Mouse (Mus musculus): Measurements from ENCODE around the gene Rad51. TPM values are rescaled to one million over a fixed set of nuclear protein-coding genes. Genes with fewer than 3 reads are reported as not detected.
A peak's percentile ranks its signal among the peaks of the same experiment; 100 is the strongest.

The Rad51 gene
- 2.1 and 2.6 TPM in 2 replicates for polyA plus RNA-seq (2012; rRNA removed)

DNA sequence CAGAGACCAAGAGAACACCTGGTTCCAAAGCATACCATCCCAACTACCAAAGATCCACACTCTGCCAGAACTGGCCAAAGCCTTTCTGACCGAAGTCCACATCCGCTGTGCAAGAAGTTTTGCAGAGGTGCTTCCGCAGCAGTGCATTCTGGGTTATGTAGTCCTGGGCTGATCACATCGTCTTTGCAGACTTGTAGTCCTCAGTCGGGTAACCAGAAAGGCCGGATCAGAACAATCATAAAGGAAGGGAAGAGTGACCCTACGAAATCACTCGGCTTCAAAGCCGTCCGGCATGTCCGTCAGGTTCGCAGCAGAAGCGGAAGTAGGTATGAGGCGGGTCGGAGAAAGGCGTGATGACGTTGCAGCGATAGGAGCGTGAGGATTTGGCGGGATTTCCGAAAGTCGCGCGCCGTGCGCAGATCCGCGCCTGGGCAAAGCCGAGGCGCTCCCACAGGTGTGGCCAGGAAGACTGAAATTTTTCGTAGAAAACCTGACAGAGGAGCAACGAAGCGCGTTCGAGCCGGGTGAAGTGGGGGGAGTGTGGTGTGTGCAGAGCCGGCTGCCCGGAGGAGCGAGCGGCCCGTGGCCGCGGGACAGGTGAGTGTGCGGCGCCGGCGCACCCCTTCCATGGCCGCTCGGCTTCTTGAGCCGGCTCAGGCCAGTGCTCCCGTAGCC, at the start of gene Rad51:
Rad51 (plus strand) TSS at position 356 of the 675 bp plus-strand sequence.
- peak; percentile 81 for DNase-seq (ENCODE audit: low read depth)

DNA sequence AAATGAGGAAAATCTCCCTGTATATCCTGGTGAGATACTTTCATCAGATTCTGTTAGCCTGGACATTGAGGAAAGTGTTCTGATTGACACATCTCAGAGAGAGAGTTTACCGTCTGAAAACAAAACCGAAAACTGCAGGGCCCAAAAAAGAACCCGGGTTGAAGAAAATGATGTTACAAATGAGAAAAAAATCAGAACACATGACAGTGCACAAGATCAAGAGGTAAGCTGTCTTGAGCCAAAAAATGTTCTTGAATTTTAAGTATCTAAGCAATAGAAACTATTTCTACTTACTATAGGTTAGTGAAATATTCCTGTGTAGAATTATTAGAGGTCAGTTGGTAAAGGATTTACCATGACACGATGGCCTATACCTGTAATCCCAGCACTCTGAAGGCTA, 40.2 kb upstream of the Rad51 start:
- DNase-seq (ENCODE audit: low read depth), result no peak

DNA sequence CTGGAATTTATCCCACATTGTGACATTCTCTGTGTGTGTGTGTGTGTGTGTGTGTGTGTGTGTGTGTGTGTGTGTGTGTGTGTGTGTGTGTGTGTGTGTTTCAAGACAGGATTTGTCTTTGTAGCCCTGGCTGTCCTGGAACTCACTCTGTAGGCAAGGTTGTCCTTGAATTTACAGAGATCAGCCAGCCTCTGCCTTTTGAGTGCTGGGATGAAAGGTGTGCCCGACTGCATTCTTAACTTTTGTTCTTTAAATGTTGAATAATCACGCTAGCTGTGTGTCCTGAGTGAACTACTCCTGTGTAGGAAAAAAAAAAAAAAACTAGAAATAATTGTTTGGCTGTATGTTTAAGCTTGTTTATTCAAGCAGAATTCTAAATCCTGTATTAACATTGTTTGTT, 26.4 kb upstream of the Rad51 start:
- DNase-seq (ENCODE audit: low read depth), result no peak

DNA sequence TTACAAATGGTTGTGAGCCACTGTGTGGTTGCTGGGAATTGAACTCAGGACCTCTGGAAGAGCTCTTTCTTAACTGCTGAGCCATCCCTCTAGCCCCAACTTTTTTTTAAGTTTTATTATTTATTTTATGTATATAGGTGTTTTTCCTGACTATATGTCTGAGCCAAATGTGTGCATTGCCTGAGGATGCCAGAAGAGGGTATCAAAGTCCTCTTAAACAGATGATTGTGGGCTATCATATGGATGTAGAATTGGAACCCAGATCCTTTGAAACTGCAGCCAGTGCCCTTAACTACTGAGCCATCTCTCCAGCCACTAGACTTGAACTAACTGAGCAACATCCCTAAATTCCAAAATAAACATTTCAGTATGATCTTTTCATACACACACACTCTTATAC, 11.0 kb upstream of the Rad51 start:
- no peak for DNase-seq (ENCODE audit: low read depth)

DNA sequence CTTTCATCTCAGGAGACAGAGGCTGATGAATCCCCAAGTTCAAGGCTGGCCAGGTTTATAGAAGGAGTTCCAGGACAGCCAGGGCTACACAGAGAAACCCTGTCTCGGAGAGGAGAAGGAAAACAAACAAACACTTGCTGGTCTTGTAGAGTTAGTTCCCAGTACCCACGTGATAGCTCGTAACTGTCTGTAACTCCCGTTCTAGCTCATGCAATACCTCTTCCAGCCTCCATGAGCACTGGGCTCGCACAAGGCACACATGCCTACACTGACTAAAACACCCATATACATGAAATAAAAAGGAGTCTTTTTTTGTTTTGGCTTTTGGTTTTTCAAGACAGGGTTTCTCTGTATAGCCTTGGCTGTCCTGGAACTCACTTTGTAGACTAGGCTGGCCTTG, 6.0 kb upstream of the Rad51 start:
- no peak for DNase-seq (ENCODE audit: low read depth)

DNA sequence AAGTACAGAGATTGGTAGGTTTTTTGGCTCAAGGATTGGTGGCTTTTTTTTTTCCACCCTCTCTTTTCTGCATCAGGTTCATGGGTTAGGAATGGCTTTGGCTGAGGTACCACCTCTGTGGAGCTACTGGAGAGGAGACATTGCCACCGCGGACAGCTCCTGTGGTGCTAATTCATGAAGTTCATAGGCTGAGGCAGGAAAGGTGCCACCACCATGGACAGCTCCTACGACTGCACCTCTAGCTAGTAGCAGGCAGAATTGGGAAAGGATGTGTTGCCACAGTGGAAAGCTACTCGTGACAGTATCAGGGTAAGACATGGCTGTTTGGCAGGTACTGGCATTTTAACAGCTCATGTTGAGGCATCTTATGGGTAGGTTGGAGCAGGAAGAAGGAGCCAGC, 4.0 kb upstream of the Rad51 start:
- DNase-seq (ENCODE audit: low read depth), result no peak

DNA sequence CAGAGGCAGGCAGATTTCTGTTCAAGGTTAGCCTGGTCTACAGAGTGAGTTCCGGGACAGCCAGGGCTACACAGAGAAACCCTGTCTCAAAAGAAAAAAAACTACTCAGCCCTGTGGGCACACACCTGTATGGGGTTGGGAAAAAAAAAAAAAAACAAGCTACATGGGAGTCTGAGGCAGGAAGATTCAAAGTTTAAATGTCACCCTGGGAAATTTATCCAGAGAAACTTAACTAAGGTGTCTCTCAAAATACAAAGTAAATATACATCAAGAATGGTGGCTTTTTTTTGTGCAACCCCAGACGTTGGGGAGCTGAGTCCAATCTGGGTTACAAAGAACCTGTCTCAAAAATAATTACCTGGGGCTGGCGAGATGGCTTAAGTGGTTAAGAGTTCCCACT, 1.5 kb upstream of the Rad51 start:
- DNase-seq (ENCODE audit: low read depth), result no peak

DNA sequence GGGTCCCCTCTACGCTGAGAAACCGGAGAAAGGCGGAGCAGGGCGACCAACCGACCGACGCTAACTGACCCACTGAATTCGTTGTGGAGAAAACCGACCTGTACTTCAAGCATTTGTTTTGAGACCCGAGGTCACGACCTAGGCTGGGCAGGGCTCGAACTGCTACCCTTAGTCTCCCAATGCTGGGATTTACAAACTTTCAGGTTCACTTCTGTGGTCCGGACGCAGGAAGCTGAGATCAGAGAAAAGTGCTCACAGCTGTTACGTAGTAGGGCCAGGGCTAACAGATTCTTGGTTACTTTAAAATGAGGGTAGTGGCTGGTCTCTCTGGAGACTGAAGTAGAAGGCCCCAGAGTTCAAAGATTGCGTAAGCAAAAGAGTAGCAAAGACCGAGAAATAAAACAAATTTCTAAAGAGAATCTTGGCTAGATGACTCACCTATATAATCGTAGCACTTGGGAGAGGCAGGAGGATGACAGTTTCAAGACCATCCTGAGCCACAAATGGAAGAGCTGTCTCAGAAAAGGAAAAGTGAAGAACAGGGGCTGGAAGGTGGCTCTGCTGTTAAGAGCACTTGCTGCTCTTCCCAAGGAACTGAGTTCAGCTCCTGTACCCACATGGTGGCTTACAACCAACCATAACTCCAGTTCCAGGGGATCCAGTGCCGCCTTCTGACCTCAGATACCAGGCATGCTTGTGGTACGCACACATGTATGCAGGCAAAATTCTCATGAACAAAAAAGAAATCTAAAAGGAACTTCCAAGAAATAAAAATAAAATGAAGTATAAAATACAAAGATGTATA, 730 bp downstream of the Rad51 start:
- no peak for DNase-seq (ENCODE audit: low read depth)

DNA sequence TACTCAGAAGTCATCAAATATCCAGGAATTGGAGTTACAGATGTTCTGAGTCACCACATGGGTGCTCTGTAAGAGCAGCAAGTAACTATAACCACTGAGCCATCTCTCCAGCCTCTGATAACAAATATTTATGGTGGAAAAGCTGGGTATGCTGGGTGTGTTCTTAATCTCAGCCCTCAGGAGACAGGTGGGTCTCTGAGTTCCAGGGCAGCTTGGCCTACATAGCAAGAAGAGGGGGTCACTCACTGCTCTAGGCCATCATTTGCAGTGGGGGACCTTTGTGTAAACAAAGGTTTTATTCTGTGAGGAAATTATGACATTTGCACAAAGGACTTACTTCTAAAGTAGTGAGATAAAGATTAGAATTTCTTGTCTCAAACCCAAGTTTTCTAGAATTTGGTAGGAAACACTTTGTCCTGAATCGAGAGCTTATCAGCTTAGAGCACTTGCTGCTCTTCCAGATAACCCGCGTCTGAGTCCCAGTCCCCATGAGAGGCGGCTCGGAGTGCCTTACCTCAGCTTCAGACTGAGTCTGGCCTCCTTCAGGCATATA, 23.8 kb downstream of the Rad51 start:
- no peak for DNase-seq (ENCODE audit: low read depth)

DNA sequence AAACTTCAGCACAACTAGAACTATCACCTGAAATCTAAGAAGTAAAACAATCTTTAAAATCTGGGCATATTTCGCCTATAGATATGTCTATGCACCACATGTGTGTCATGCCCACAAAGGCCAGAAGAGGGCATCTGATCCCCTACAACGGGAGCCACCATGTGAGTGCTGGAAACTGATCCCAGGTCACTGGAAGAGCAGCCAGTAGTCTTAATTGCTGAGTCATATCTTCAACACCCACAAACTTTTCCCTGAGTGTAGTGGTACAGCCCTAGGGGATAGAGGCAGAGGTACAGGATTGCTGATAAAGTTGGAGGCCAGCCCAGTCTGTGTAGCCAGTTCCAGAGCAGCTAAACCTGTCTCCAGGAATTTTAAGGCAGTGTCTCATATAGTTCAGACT, 32.6 kb downstream of the Rad51 start:
- DNase-seq (ENCODE audit: low read depth), result peak; percentile 85

DNA sequence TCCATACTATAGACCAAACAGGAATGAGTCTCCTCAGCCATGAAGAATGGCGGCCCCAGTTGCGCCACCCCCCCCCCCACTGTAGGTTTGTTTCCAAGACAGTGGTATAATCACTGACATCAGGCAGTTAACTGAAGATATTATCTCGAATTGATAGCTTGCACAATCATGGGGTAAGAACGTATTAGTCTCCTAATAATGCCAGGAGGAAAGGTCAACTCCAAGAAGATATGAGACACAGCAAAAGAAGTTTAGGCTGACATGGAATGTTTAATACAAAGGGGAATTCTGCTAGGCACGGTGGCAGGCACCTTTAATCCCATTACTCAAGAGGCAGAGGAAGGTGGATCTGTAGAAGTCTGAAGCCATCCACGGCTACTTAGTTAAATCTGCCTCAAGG, 33.8 kb downstream of the Rad51 start:
- peak; percentile 63 for DNase-seq (ENCODE audit: low read depth)

DNA sequence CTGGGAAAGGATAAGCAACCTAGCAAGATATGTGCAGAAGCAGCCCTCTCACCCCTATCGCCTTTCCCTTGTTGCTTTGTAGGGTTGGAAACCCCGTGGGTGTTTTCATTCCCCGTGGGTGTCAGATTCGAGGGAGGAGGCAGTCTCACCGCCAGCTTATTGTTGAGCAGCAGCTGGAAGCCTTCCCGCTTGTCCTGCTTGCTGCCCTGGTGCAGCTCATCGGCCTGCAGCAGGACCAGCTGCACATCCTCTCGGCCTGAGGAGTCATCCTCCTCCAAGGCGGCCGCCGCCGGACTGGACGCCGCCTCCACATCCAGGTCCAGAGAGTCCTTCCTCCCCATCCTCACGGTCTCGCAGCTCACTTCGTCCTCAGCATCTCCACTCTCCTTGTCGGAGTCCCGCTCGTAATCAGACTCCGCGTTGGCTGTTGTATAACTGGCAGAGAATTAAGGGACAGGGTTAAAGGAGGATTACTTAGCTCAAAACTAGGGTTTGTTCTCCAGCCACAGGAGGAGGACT, 34.6 kb downstream of the Rad51 start:
- no peak for DNase-seq (ENCODE audit: low read depth)

DNA sequence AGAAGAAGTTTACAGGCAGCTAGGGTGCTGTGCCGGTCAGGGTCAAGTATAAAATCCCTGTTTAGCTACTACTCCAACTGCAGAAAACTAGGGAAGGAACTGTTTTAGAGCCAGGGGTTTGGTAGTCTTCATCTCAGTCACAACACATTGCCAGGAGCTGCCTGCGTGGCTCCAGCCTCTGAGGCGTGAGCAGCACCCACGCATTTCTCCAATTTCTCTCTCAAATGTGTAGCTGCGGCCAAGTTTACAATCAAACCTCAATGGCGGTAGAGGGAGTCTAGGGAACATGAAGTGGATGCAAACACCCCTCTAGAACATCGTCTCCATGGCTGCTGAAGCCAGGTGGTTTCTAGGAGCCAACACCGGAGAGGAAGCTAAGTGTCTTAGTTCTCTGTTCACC, 35.2 kb downstream of the Rad51 start:
- no peak for DNase-seq (ENCODE audit: low read depth)

DNA sequence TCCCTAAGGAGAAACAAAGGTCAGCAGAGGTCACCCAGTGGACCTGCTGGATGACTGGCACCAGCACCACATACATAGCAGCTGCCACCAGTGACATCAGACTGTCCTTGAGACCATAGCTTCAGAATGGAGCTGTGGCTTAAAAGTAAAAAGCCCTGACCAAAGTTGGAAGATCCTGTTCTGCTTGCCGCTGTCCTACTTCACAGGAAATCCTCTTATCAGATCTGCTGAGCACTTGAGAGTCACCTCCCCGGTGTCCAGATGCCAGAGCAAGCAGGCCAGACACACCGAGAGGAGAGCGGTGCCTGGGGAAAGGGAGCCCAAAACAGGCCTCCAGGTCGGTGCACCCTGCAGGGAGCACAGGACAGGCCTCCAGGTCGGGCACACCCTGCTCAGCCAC, 39.7 kb downstream of the Rad51 start:
- DNase-seq (ENCODE audit: low read depth), result no peak

DNA sequence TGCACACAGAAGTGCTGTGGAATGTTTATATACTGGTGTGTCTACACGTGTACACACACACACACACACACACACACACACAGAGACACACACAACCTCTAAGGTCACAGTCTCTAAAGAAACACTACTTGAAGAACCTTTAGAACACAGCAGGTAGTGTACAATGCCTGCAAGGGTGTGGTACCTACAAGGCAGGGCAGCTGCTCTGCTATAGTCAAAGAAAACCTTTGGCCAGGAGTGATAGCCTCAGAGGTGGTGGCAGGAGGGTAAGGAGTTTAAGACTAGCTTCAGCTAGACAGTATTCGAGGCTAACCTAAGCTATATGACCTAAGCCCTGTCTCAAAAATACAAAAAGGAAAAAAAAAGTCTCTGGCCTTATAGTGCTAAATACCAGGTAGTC, 42.1 kb downstream of the Rad51 start:
- no peak for DNase-seq (ENCODE audit: low read depth)

DNA sequence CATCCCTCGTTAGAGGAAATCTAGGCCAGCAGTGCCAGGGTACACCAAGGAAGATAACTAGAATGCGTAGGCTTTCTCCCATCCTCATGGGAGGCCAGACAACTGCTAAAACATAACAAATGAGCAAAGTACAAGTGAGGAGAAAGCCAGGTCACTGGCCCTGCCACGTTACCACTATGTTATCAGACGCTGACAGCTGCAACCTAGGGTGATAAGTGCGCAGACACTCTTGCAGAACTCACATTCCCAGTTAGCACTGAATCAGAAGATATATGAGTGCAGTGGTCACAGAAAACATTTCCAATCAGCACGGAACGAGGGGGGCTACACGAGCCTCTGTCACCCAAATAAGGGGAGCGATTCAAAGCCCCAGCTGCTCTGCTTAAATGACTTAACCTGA, 42.8 kb downstream of the Rad51 start:
- DNase-seq (ENCODE audit: low read depth), result no peak

DNA sequence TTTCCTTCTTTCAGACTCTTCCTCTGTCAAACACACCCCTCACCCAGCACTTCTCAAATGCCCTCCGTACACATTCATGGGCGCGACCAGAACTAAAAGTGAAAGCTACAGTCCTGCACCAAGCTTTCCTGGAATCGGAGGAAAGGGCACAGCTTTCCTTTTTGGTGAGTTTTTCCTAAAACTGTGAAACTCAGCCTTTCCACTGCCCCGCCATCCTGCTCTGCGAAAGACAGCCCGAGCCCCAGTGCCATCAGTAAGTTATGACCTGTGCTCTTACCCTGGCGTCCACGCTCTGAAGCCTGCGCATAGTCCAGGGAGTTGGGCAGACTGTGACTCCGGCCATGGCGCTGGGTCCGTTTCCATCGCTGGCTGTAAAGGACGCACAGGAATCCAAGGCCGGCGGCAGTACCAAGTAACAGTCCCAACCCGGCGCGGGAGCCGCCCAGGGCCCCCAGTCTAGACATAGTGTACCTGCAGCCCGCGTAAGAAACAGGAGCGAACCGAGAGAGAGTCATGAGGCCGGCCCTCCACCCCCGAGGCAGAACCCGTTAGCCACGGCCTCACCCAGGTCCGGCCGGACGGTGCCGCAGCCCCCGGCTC, 43.6 kb downstream of the Rad51 start:
- no peak for DNase-seq (ENCODE audit: low read depth)

DNA sequence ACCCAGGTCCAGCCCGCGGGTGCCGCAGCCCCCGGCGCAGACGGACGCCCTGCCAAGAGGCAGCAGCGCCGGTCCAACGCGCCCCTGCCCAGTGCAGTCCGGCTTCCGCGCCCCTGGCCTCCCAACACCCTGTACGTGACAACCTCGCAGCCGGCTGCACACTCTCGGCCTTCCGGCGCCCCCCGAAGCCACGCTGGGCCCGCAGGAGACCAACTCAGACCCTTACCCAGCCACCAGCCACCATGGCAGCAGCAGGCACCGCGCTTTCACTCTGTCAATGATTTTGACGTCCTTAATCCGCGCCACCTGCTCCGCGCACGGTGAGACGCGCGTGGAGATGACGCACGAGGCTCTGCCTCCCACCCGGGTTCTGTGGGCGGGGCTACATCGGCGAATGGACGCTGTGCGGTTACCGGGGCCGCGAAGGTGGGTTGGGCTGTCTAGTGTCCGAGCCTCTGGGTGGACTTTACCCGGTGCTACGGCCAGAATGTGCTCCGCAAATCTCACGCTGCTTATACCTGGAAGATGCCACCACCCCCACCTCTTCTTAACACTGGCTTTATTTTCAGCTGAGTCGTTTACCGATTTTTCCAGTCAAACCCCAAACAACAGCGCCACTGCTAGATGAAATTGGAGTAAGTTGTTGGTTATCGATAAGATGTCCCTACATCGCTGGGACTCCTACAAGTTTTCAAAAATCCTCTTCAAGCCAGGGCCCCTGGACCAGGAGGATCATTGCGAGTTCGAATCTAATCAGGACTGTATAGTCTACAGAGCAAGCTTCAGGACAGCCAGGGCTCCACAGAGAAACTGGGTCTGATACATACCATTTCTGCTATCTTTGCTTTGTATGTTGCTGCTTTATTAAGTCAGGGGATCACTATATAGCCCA, 44.3 kb downstream of the Rad51 start, which contains the start of gene Rmdn3:
Rmdn3 (minus strand) TSS at position 354 of the 892 bp plus-strand sequence.
- DNase-seq (ENCODE audit: low read depth), result no peak

DNA sequence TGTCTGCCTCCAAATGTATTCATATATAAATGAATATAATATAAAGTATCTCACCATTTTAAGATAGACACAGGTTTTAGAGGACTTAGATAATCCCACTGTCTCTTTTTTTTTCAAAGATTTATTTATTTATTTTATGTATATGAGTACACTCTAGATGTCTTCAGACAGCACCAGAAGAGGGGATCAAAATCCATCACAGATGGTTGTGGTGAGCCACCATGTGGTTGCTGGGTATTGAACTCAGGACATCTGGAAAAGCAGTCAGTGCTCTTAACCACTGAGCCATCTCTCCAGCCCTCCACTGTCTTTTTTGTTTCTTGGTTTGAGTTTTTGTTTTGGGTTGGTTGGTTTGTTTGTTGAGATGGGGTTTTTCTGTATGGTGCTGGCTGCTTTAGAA, 45.2 kb downstream of the Rad51 start:
- no peak for DNase-seq (ENCODE audit: low read depth)

DNA sequence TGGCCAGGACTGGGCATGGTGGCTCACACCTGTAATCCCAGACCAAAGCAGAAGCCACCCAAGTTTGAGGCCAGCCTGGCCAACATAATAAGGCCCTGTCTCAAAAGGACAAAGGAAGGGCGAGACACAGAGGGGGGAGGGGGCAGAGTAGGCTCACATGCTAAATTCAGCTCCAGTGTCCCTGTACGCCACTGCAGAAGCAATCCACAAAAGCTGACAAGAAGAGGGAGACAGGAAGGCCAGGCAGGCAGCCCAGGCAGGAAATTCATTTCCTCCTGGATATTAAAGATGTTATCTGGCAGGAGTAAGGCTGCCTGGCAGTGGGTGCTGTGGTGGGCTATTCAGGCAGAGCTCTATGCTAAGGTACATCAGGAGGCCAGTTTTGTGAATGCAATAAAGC, 48.7 kb downstream of the Rad51 start:
- DNase-seq (ENCODE audit: low read depth), result no peak

DNA sequence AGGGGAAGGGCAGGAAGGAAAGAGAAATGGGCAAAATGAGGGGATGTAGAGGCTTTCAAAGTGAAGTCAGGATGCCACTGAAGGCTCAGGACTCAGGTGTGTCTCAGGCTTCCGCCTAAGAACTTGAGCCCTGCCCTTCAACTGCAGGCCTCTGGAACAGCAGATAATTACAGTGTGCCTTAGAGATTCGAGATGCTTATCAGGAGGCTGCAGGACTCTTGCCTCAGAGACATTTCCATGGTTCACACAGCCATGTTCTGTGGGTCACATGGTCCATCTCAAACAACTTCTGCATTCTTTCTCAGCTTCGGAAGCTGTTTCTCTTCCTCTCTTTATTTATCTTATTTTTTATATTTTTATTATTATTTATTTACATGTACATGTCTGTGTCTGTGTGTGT, 50.5 kb downstream of the Rad51 start:
- DNase-seq (ENCODE audit: low read depth), result no peak
